Mouse (Mus musculus) naive thymus-derived CD4-positive, alpha-beta T cell, adult 2 months (primary cell): ENCODE measurements at regions not wholly inside any gene's neighbourhood (a gene's known extent, or its start where the extent isn't known, plus 50 kb on each side); places are given as distances from the start of the nearest gene placed in this dataset.
"Not testable (repeated sequence)": the region's sequence is repeated elsewhere in the genome, so short reads cannot be mapped to it uniquely, and the experiment has no call there.

ENCODE experiments used
- DNase-seq: peaks from one replicate; pipeline ENCODE4 v3.0.0-alpha.2; 2011; ENCODE audit warnings: low read depth

- DNase-seq, result no peak
Observed at GRCm38 (mm10) chr4:110038696-110039095, 60.8 kb downstream of the Dmrta2 start.

- no peak for DNase-seq
Observed at GRCm38 (mm10) chr4:110044851-110045618, 67.2 kb downstream of the Dmrta2 start.

- DNase-seq, result no peak
Observed at GRCm38 (mm10) chr4:110045651-110046269, 67.9 kb downstream of the Dmrta2 start.

- DNase-seq, result no peak
Observed at GRCm38 (mm10) chr4:110046270-110046651, 68.4 kb downstream of the Dmrta2 start.

GRCm38 (mm10) chr4:110050393-110051280 lies 72.8 kb downstream of the Dmrta2 start:
- peak; percentile 26 for DNase-seq

GRCm38 (mm10) chr4:110051281-110051665 lies 73.4 kb downstream of the Dmrta2 start:
- DNase-seq, result no peak

- DNase-seq, result no peak
Observed at GRCm38 (mm10) chr4:110051872-110052271, 74.0 kb downstream of the Dmrta2 start.

- no peak for DNase-seq
Observed at GRCm38 (mm10) chr4:110052998-110053397, 75.1 kb downstream of the Dmrta2 start.

- no peak for DNase-seq
Observed at GRCm38 (mm10) chr4:110073836-110074235, 96.0 kb downstream of the Dmrta2 start.

GRCm38 (mm10) chr4:110083371-110083770 lies 105.5 kb downstream of the Dmrta2 start:
- no peak for DNase-seq

- no peak for DNase-seq
Observed at GRCm38 (mm10) chr4:110087570-110088247, 109.9 kb downstream of the Dmrta2 start.

GRCm38 (mm10) chr4:110093040-110093820 lies 115.4 kb downstream of the Dmrta2 start:
- no peak for DNase-seq

- no peak for DNase-seq
Observed at GRCm38 (mm10) chr4:110094541-110094940, 116.7 kb downstream of the Dmrta2 start.

- no peak for DNase-seq
Observed at GRCm38 (mm10) chr4:110095760-110096593, 118.1 kb downstream of the Dmrta2 start.

GRCm38 (mm10) chr4:110104119-110104518 lies 126.3 kb downstream of the Dmrta2 start:
- not testable (repeated sequence) for DNase-seq

GRCm38 (mm10) chr4:110106620-110107243 lies 128.9 kb downstream of the Dmrta2 start:
- no peak for DNase-seq

- no peak for DNase-seq
Observed at GRCm38 (mm10) chr4:110119438-110119837, 141.6 kb downstream of the Dmrta2 start.

GRCm38 (mm10) chr4:110119874-110120273 lies 142.0 kb downstream of the Dmrta2 start:
- DNase-seq, result no peak

GRCm38 (mm10) chr4:110120761-110121160 lies 142.9 kb downstream of the Dmrta2 start:
- DNase-seq, result no peak

GRCm38 (mm10) chr4:110121447-110121846 lies 143.6 kb downstream of the Dmrta2 start:
- no peak for DNase-seq
